Mouse (Mus musculus): ENCODE measurements around the gene Usp3.

DNA sequence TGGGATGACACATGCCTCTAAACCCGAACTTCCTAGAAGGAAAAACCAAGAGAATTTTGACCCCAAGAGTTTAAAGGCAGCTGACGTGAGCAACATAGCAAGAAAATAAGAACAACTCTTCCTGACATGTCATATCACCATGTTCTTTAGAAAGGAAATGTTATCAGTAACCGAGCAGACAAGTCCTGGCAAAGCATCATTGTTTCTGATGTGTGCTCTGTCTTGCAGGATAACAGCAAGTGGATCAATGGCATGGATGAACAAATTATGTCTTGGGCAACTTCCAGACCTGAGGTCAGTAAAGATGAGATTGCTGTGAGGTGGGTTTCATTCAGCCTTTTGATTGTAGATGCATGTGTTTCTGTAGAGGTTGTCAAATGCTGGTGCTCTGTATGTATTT is 109.5 kb downstream of the Usp3 start:
- TF ChIP-seq POLR2A (IDR thresholded peaks at IDR 0.05; ENCODE audit: insufficient read depth, low read depth, low read length) = no peak
- TF ChIP-seq CTCF (IDR thresholded peaks at IDR 0.05) = no peak
